Mouse (Mus musculus): Measurements from ENCODE around the gene Ttc21a. TPM values are rescaled to one million over a fixed set of nuclear protein-coding genes. Genes with fewer than 3 reads are reported as not detected.

Ttc21a gene
- polyA plus RNA-seq, 1 experiment from 2014 or later, result 0.10 TPM

GRCm38 (mm10) chr9:119999636-120000035, 62.2 kb downstream of the Ttc21a start:
- Histone ChIP-seq H3K4me2 (ENCODE audit: low read depth, low read length) (no peak overlapping the region), H3K9me3 (replicated peaks; ENCODE audit: control insufficient read depth, low read length) (no peaks in the 10 kb centered on the region), H3K27me3 (ENCODE audit: control insufficient read depth, insufficient read depth, low read length) (no peaks in the 10 kb centered on the region), H3K4me3 (ENCODE audit: low read depth, low read length) (no peak overlapping the region), H3K4me1 (ENCODE audit: control insufficient read depth, insufficient read depth, low read length) (peaks cover 3% of the 10 kb centered on the region; the same call in 1 of the 2 replicates), H3K9ac (replicated peaks; ENCODE audit: low read length) (no peak overlapping the region), H3K27ac (replicated peaks; ENCODE audit: low read depth, low read length) (no peak overlapping the region), H3K36me3 (replicated peaks; ENCODE audit: control insufficient read depth, insufficient read depth, low read depth, low read length) (no peaks in the 10 kb centered on the region)
- 74% methylated on average over 6 of the region's 6 CpGs for WGBS
- DNase-seq (ENCODE audit: low spot score) (no peak), ATAC-seq (replicated peaks; ENCODE audit: insufficient number of reproducible peaks, low FRiP score, low TSS enrichment, low read depth) (no peak)

- H3K4me1 ChIP-seq (ENCODE audit: control insufficient read depth, insufficient read depth, low read length), result peaks cover 3% of the 10 kb centered on the region; the same call in 1 of the 2 replicates
- H3K36me3 ChIP-seq (replicated peaks; ENCODE audit: control insufficient read depth, insufficient read depth, low read depth, low read length), result no peaks in the 10 kb centered on the region
- H3K27me3 ChIP-seq (ENCODE audit: control insufficient read depth, insufficient read depth, low read length), result no peaks in the 10 kb centered on the region
- no peak overlapping the region for H3K4me3 ChIP-seq (ENCODE audit: low read depth, low read length)
- no peaks in the 10 kb centered on the region for H3K9me3 ChIP-seq (replicated peaks; ENCODE audit: control insufficient read depth, low read length)
- 75% methylated on average over 5 of the region's 5 CpGs for WGBS
- ATAC-seq (replicated peaks; ENCODE audit: insufficient number of reproducible peaks, low FRiP score, low TSS enrichment, low read depth) (no peak), DNase-seq (ENCODE audit: low spot score) (no peak)
- H3K27ac ChIP-seq (replicated peaks; ENCODE audit: low read depth, low read length), result no peak overlapping the region
- no peak overlapping the region for H3K9ac ChIP-seq (replicated peaks; ENCODE audit: low read length)
- H3K4me2 ChIP-seq (ENCODE audit: low read depth, low read length), result no peak overlapping the region
Observed at GRCm38 (mm10) chr9:120000761-120001160, 63.4 kb downstream of the Ttc21a start.

- H3K4me3 ChIP-seq (ENCODE audit: low read depth, low read length), result peak overlapping the region; percentile 30
- H3K27me3 ChIP-seq (ENCODE audit: control insufficient read depth, insufficient read depth, low read length), result no peaks in the 10 kb centered on the region
- ATAC-seq (replicated peaks; ENCODE audit: insufficient number of reproducible peaks, low FRiP score, low TSS enrichment, low read depth), result peak; percentile 83
- H3K27ac ChIP-seq (replicated peaks; ENCODE audit: low read depth, low read length), result peak overlapping the region; percentile 35; the same call in 1 of the 2 replicates
- 9% methylated on average over 31 of the region's 31 CpGs for WGBS
- H3K9me3 ChIP-seq (replicated peaks; ENCODE audit: control insufficient read depth, low read length), result no peaks in the 10 kb centered on the region
- peak; percentile 94 for DNase-seq (ENCODE audit: low spot score)
- H3K4me1 ChIP-seq (ENCODE audit: control insufficient read depth, insufficient read depth, low read length), result peaks cover 3% of the 10 kb centered on the region; the same call in 1 of the 2 replicates
- H3K9ac ChIP-seq (replicated peaks; ENCODE audit: low read length), result peak overlapping the region; percentile 55
- H3K4me2 ChIP-seq (ENCODE audit: low read depth, low read length), result peak overlapping the region; percentile 58
- H3K36me3 ChIP-seq (replicated peaks; ENCODE audit: control insufficient read depth, insufficient read depth, low read depth, low read length), result no peaks in the 10 kb centered on the region
Observed at GRCm38 (mm10) chr9:120001945-120002725, 64.7 kb downstream of the Ttc21a start.

- H3K27ac ChIP-seq (replicated peaks; ENCODE audit: low read depth, low read length), result no peak overlapping the region
- no peak for ATAC-seq (replicated peaks; ENCODE audit: insufficient number of reproducible peaks, low FRiP score, low TSS enrichment, low read depth)
- no peak for DNase-seq (ENCODE audit: low spot score)
- no peak overlapping the region for H3K9ac ChIP-seq (replicated peaks; ENCODE audit: low read length)
- no peak overlapping the region for H3K4me3 ChIP-seq (ENCODE audit: low read depth, low read length)
- no peaks in the 10 kb centered on the region for H3K36me3 ChIP-seq (replicated peaks; ENCODE audit: control insufficient read depth, insufficient read depth, low read depth, low read length)
- H3K4me2 ChIP-seq (ENCODE audit: low read depth, low read length), result no peak overlapping the region
- H3K27me3 ChIP-seq (ENCODE audit: control insufficient read depth, insufficient read depth, low read length), result no peaks in the 10 kb centered on the region
- 80% methylated on average over 5 of the region's 5 CpGs for WGBS
- peaks cover 3% of the 10 kb centered on the region; the same call in 1 of the 2 replicates for H3K4me1 ChIP-seq (ENCODE audit: control insufficient read depth, insufficient read depth, low read length)
- H3K9me3 ChIP-seq (replicated peaks; ENCODE audit: control insufficient read depth, low read length), result no peaks in the 10 kb centered on the region
Observed at GRCm38 (mm10) chr9:120002893-120003292, 65.5 kb downstream of the Ttc21a start.

GRCm38 (mm10) chr9:120005936-120006335, 68.5 kb downstream of the Ttc21a start:
- Histone ChIP-seq H3K4me2 (ENCODE audit: low read depth, low read length) (no peak overlapping the region), H3K27ac (replicated peaks; ENCODE audit: low read depth, low read length) (no peak overlapping the region), H3K27me3 (ENCODE audit: control insufficient read depth, insufficient read depth, low read length) (no peaks in the 10 kb centered on the region), H3K36me3 (replicated peaks; ENCODE audit: control insufficient read depth, insufficient read depth, low read depth, low read length) (no peaks in the 10 kb centered on the region), H3K9ac (replicated peaks; ENCODE audit: low read length) (no peak overlapping the region), H3K9me3 (replicated peaks; ENCODE audit: control insufficient read depth, low read length) (no peaks in the 10 kb centered on the region), H3K4me3 (ENCODE audit: low read depth, low read length) (no peak overlapping the region), H3K4me1 (ENCODE audit: control insufficient read depth, insufficient read depth, low read length) (peaks cover 3% of the 10 kb centered on the region; the same call in 1 of the 2 replicates)
- ATAC-seq (replicated peaks; ENCODE audit: insufficient number of reproducible peaks, low FRiP score, low TSS enrichment, low read depth) (no peak), DNase-seq (ENCODE audit: low spot score) (no peak)
- WGBS, result 77% methylated on average over 3 of the region's 3 CpGs

GRCm38 (mm10) chr9:120007833-120008232, 70.4 kb downstream of the Ttc21a start:
- Histone ChIP-seq H3K27ac (replicated peaks; ENCODE audit: low read depth, low read length) (no peak overlapping the region), H3K4me2 (ENCODE audit: low read depth, low read length) (no peak overlapping the region), H3K9ac (replicated peaks; ENCODE audit: low read length) (no peak overlapping the region), H3K36me3 (replicated peaks; ENCODE audit: control insufficient read depth, insufficient read depth, low read depth, low read length) (no peaks in the 10 kb centered on the region), H3K9me3 (replicated peaks; ENCODE audit: control insufficient read depth, low read length) (no peaks in the 10 kb centered on the region), H3K4me3 (ENCODE audit: low read depth, low read length) (no peak overlapping the region), H3K4me1 (ENCODE audit: control insufficient read depth, insufficient read depth, low read length) (no peaks in the 10 kb centered on the region), H3K27me3 (ENCODE audit: control insufficient read depth, insufficient read depth, low read length) (no peaks in the 10 kb centered on the region)
- DNase-seq (ENCODE audit: low spot score) (no peak), ATAC-seq (replicated peaks; ENCODE audit: insufficient number of reproducible peaks, low FRiP score, low TSS enrichment, low read depth) (no peak)
- 85% methylated on average over 1 of the region's 1 CpGs for WGBS

GRCm38 (mm10) chr9:120009226-120009841, 71.9 kb downstream of the Ttc21a start:
- Histone ChIP-seq H3K36me3 (replicated peaks; ENCODE audit: control insufficient read depth, insufficient read depth, low read depth, low read length) (no peaks in the 10 kb centered on the region), H3K4me3 (ENCODE audit: low read depth, low read length) (no peak overlapping the region), H3K4me2 (ENCODE audit: low read depth, low read length) (no peak overlapping the region), H3K27me3 (ENCODE audit: control insufficient read depth, insufficient read depth, low read length) (no peaks in the 10 kb centered on the region), H3K9ac (replicated peaks; ENCODE audit: low read length) (no peak overlapping the region), H3K9me3 (replicated peaks; ENCODE audit: control insufficient read depth, low read length) (no peaks in the 10 kb centered on the region), H3K27ac (replicated peaks; ENCODE audit: low read depth, low read length) (no peak overlapping the region), H3K4me1 (ENCODE audit: control insufficient read depth, insufficient read depth, low read length) (no peaks in the 10 kb centered on the region)
- whole genome bisulfite sequencing, result 78% methylated on average over 7 of the region's 7 CpGs
- ATAC-seq (replicated peaks; ENCODE audit: insufficient number of reproducible peaks, low FRiP score, low TSS enrichment, low read depth) (no peak), DNase-seq (ENCODE audit: low spot score) (no peak)

- no peak for DNase-seq (ENCODE audit: low spot score)
- ATAC-seq (replicated peaks; ENCODE audit: insufficient number of reproducible peaks, low FRiP score, low TSS enrichment, low read depth), result no peak
Observed at GRCm38 (mm10) chr9:120009871-120010270, 72.5 kb downstream of the Ttc21a start.

More at GRCm38 (mm10) chr9:120009871-120010270, 72.5 kb downstream of the Ttc21a start:
- Histone ChIP-seq H3K36me3 (replicated peaks; ENCODE audit: control insufficient read depth, insufficient read depth, low read depth, low read length) (no peaks in the 10 kb centered on the region), H3K4me1 (ENCODE audit: control insufficient read depth, insufficient read depth, low read length) (no peaks in the 10 kb centered on the region), H3K27me3 (ENCODE audit: control insufficient read depth, insufficient read depth, low read length) (no peaks in the 10 kb centered on the region), H3K4me3 (ENCODE audit: low read depth, low read length) (no peak overlapping the region), H3K27ac (replicated peaks; ENCODE audit: low read depth, low read length) (no peak overlapping the region), H3K9me3 (replicated peaks; ENCODE audit: control insufficient read depth, low read length) (no peaks in the 10 kb centered on the region), H3K4me2 (ENCODE audit: low read depth, low read length) (no peak overlapping the region), H3K9ac (replicated peaks; ENCODE audit: low read length) (no peak overlapping the region)
- WGBS, result 92% methylated on average over 3 of the region's 3 CpGs
